Mouse (Mus musculus) layer of hippocampus, postnatal 14 days (tissue): ENCODE data around the gene Smarcc2. TPM values are rescaled to one million over a fixed set of nuclear protein-coding genes. Genes with fewer than 3 reads are reported as not detected.
"Not testable (repeated sequence)": the region's sequence is repeated elsewhere in the genome, so short reads cannot be mapped to it uniquely, and the experiment has no call there.

Source experiments
- DNase-seq, 2 experiments: peaks; one replicate each; pipeline ENCODE4 v3.0.0; 2021 to 2022; ENCODE audit warnings: low spot score in 2 of 2, mixed read lengths in 1 of 2
- total RNA-seq, 2 experiments: library from RNA; stranded (reverse); gene quantifications; 2 replicates each; pipeline ENCODE4 v1.2.3; 2021

Smarcc2 gene
- total RNA-seq, 2 experiments from 2014 or later, result 208 to 212 TPM

DNA sequence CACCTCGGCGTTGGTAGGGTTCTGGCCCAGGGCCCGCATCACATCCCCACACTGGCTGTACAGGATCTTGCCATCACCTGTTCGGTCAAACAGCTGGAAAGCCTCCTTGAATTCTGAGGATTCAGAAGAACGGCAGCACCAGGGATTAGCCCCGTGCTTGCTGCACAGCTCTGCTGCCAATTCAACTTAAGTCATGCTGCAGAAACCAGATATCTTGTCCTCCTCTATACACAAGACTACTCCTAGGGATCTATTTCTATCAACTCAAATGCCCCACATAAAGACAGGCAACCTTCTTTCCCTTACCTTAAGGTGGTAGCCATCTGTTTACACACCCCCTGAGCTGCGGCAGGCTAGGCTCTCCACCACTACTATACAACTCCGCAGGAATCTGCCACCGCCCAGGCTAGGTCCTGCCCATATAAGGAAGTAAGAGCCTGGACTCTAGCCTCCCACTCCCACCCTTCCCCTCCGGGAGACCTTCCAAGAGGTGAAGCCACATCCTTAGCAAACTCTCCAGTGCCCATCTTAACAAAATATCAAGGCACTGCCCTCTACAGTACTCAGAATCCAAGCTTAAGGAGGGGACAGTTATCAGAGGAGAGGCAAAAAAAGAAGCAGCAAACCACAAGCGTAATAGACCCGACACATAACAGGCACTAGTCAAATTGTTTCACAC lies 33.7 kb downstream of the Smarcc2 start:
- DNase-seq, result peak; percentile 46 to 63

DNA sequence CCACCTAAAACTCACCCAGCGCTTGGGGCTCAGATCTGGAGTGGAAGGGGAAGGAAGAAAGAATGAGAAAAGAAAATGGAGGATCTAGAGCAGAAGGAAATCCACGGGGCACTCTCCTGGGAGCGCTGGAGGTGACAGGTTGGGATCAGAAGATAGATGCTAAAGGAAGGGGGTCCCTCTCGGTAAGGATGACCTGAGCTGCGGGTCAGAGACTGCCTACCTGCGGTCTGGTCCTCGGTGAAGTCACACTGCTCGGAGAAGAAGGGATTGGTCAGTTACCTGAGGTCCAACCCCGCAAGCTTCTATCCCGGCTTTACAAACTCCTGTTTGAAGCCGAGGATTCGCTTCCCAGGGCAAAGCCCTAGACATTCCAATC lies 34.3 kb downstream of the Smarcc2 start:
- no peak for DNase-seq

DNA sequence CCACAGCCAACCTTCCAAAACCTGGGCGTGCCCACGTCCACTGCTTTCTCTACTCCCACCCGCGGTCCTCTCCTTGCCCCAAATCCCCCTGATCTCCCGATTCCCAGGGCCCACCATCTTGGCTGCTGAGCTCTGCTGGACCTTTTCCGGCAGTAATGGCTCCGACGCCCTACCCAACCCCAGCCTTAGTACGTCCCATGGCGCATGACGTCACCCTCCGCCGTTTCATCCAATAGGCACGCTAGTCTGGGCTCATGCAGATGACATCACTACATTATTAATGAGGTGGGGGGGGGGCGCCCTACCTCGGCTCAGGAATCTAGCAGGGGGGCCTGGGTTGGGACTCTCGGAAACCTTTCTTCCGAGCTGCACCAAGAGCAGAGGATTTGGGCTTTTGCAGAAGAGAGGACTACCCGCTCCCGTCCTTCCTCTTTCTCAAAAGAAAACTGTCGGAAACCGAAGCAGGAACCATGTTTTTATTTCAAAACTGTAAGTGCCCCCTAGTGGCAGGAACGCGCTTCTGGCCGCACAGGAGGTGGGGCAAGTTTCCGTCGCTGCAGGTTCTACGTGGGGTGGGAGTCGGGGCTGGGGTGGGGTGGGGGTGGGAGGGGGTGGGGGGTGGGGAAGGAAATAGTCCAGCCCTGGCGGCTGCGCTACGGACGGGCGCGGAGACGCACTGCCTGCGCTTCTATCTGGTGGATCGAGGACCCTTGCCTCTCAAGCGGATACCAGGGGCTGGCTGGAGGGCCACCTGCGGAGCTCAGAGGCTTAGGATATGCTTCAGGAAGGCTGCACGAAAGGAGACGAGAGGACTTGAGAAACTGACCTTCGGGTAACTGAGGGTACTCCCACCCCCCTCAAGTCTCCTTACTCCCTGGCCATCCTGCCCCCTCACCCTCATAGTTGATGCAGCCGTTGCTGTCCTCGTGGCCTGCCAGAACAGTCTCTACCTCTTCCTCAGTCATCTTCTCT lies 34.9 kb downstream of the Smarcc2 start, which contains the start of gene Myl6:
Gene Myl6, minus strand, starts transcription at position 451 of the 972 bp plus-strand sequence.
- DNase-seq, result peak; percentile 98 to 99

DNA sequence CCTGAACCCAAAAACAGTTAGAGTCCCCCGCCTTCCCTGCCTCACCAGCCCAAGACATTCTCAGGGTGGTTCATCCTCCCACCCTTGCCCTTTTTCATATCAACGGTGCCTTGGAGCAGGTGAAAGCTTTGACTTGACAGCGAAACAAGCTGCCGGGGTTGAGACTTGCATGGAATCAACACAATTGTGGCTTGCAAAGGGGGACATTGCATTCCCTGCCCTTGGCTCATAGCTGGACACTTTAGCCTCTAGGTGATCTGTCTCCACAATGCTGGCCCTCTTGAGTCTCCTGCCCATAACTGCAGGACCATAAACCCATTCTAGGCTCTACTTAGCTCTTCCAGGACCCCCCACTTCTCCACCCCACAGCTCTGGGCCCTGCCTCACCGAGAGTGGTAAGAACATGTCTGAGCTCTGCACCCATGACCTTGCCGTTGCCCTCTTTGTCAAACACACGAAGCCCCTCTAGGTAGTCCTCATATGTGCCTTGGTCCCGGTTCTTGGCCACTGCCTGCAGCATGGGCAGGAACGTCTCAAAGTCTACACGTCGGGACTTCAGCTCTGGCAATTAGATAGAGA lies 35.7 kb downstream of the Smarcc2 start:
- DNase-seq, result peak in 1 of 2 experiments; percentile 32

- DNase-seq, result peak in 1 of 2 experiments; percentile 10
Observed at GRCm38 (mm10) chr10:128495270-128495669, 36.2 kb downstream of the Smarcc2 start.

DNA sequence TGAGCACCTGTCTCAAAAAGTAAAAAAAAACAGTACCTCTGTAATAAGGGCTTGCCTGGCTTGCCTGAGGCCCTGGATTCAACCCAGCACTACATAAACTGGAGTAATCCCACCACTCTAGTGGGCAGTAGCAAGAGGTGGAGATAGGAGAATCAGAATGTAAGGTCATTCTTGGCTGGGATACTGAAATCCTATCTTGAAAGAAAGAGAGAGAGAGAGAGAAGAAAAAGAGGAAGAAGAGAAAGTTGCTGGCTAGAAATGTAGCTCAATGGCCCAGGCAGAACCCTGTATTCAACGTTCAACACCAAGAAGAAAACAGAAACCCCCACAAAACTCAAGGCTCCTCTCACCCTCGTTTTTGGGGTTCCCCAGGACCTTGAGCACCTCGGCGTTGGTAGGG lies 36.9 kb downstream of the Smarcc2 start:
- DNase-seq, result no peak

DNA sequence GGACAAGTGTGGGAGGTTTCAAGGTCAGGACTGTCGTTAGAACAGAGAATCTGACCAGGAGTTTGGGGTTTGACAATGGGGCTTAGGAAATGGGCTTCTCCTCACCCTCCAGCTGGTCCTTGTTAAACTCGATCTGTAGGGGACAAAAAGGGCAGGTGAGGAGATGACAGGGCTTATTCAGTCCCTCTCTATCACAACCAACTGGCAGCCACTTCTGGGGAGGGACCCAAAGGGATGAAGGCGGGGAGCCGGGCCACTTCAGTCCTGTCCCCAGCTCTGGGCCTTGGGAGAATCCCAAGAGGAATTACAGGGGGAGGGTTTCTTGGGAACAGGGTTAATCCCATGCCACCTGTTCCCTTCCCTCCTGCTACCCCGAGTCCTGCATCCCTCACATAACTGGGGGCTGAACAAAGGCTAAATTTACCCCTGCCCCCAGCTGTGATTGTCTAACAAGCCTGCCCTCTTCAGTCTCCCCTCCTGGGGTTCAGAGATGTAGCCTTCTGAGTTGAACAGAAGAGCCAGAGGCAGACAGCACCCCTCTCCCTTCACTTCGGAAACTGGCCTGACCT lies 37.5 kb downstream of the Smarcc2 start:
- DNase-seq, result no peak

DNA sequence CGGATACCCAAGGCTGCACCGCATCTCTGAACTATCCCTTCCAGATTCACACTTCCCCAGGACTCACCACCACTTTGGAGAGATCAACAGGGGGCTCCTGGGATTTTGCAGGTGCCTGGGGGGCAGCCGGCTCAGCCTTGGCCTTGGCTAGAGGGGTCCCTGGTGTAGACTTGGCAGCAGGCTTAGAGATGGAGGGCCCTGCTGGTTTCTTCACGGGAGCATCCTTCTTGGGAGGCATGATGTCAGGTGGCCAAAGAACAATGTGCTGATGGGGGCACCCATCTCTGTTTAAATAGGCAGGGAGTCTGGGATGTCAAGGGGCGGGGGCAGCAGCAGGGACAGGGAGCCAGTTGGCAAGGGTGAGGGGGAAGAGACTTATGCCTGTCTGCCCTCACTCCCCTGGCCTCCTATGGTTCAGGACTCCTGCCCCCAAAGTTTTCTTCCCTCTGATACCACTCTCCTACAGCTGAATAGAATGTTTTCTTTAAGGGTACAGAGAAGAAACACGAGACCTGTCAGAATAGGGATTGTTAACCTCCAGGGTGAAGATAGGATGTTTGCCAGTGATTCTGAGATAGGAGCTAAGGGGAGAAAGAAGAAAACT lies 38.2 kb downstream of the Smarcc2 start:
- DNase-seq, result no peak

DNA sequence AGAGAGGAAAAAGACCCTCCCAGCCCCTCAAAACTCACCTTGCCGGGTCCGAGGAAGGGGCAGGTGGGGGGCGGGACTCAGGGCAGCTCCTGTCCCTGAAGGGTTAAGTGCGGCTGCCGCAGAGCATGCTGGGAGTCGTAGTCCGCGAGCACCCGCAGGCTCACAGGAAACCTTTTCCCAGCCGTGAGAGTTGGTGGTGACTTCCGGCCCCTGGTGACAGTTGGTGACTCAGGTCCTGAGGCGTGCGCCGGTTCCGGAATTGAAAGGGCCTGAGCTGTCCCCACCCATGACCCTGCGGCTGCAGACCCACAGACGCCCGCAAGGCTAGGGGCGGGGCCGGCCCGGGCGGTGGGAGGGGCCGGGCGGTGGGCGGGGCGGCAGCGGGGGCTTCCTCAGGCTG lies 39.5 kb downstream of the Smarcc2 start, which contains the start of gene Myl6b:
Gene Myl6b, minus strand, starts transcription at position 96 of the 400 bp plus-strand sequence.
- peak; percentile 90 to 96 for DNase-seq

DNA sequence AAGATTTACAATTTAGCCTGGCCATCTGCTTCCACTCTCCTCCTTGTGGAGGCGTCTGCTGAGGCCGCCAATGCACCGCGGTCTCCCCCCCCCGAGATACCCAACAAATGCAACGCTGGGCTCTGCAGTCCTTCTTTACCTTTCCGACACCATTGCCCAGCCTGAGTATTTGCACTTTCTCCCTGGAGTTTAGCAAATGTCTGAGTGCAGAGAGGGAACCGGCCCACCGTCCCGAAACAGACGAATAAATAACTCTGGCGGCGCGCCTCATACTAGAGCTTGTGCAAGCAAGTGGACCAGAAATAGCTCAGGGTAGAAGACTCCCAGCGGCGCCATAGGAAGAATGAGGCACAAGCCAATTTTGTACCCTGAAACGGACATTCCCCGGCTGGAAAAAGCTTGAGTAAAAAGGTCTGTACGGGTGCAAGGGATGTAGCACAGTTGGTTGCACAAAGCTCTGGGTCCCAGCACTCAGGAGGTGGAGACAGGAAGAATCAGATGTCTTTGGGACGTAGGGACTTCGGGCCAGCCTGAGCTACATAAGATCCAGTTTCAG lies 40.1 kb downstream of the Smarcc2 start:
- DNase-seq, result peak; percentile 57 to 63

GRCm38 (mm10) chr10:128502341-128502740 lies 43.3 kb downstream of the Smarcc2 start:
- DNase-seq, result no peak

DNA sequence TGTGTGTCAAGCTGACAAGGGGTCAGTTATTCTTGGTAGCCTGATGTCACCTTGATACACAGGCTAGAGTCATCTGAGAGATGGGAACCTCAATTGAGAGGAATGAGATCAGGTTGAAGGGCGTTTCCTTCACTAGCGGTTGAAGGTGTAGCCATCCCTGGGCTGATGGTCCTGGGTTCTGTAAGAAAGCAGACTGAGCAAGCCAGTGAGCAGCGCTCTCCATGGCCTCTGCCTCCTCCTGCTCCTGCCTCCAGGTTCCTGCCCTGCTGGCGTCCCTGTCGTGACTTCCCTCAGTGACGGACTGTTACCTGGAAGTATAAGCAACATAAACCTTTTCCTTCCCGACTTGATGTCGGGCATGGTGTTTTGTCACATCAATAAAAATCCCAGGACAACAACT lies 44.5 kb downstream of the Smarcc2 start:
- DNase-seq, result no peak

DNA sequence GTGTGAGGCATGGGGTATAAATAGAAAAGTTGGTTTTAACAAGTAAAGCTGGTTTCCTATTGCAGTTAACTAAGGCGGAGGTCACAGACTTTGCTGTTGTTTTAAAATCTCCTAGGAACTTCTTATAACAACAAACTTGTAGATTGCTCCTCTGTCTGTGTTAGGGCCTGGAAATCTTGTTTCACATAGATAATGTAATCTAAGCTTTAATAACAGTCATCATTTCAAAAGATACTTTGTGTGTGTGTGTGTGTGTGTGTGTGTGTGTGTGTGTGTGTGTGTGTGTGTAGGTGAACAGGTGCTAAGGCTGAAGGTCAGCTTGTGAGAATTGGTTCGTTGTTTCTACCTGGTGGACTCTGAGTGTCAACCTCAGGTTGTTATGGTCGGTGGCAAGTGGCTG lies 45.0 kb downstream of the Smarcc2 start:
- DNase-seq, result no peak

DNA sequence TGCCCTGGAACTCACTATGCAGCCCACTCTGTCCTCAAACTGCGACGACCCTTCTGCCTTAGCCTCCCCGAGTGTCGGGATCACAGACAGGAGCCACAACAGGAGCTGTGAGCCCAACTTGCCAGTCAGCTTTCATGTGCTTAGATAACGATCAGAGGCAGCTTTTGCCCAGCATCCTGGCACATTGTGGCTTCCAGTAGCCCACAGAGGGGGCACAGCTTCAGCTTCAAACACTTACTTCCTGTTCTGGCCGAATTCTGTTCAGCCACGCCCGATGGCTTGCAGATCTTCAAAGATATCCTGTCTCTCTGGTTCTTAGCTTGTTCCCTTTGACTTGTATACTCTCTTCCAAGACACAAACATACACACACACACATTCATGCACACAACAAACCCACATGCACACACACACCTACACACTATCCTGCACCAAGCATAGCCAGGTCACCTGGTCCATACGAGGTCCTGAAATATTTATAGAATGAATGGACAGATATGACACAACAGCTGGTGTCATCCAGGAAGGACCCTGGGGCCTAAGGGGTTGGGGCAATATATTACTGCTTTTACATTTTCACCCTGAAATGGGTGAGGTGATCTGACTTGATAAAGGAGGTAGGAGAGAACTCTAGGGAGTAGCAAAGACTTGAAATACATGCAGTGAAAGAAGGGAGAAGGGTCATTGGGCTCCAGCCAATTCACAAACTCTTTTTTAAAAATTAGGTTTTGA lies 45.8 kb downstream of the Smarcc2 start:
- no peak for DNase-seq

GRCm38 (mm10) chr10:128505371-128505667 lies 46.3 kb downstream of the Smarcc2 start:
- DNase-seq, result not testable (repeated sequence)

GRCm38 (mm10) chr10:128505974-128506373 lies 46.9 kb downstream of the Smarcc2 start:
- DNase-seq, result no peak

DNA sequence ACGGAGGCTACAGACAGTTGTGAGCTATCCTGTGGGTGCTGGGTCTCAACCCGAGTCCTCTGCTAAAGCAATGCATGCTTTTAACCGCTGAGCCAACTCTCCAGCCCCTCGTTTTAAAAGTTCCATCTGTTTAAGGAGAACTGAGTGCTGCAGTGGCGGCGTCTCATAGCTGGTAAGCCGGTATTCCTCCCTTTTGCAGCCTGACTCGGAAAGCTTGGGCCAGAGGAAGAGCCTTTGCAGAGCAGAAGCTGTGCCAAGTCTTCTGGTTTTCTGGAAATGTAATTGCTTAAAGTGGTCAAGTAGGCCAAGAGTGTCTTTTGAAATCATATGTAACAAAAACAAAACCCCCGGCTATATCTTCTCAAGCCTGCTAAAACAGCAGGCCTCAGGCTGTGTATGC lies 49.2 kb downstream of the Smarcc2 start:
- DNase-seq, result no peak

GRCm38 (mm10) chr10:128509203-128509602 lies 50.2 kb downstream of the Smarcc2 start:
- DNase-seq, result no peak

GRCm38 (mm10) chr10:128509831-128510230 lies 50.8 kb downstream of the Smarcc2 start:
- DNase-seq, result no peak

GRCm38 (mm10) chr10:128510301-128510700 lies 51.3 kb downstream of the Smarcc2 start:
- DNase-seq, result no peak
